Mouse (Mus musculus) kidney, adult 2 months (tissue): ENCODE results near the gene Prrxl1. TPM values are rescaled to one million over a fixed set of nuclear protein-coding genes. Genes with fewer than 3 reads are reported as not detected.

ENCODE experiments used
- DNase-seq: peaks from one replicate; pipeline ENCODE4 v3.0.0; 2021
- H3K27ac ChIP-seq: fragments of 200-500 bp; 2 replicates; pipeline ENCODE4 v1.5.1; 2012; ENCODE audit warnings: low read depth, low read length, control low read depth, inconsistent platforms; ENCODE audit not compliant: insufficient read depth
- H3K27me3 ChIP-seq: fragments of 200-500 bp; replicated peaks from 2 replicates; pipeline ENCODE4 v1.6.1; 2012; ENCODE audit warnings: mild to moderate bottlenecking, moderate library complexity, low read length, inconsistent platforms; ENCODE audit not compliant: control insufficient read depth, insufficient read depth
- H3K36me3 ChIP-seq: fragments of 200-500 bp; 2 replicates; pipeline ENCODE4 v1.6.1; 2012; ENCODE audit warnings: mild to moderate bottlenecking, moderate library complexity, low read length, inconsistent platforms; ENCODE audit not compliant: control insufficient read depth, insufficient read depth
- H3K4me1 ChIP-seq: fragments of 200-500 bp; 2 replicates; pipeline ENCODE4 v1.6.1; 2011; ENCODE audit warnings: low read length; ENCODE audit not compliant: control insufficient read depth, insufficient read depth
- H3K4me3 ChIP-seq: fragments of 200-500 bp; 2 replicates; pipeline ENCODE4 v1.5.1; 2011; ENCODE audit warnings: mild to moderate bottlenecking, low read depth, low read length, control low read depth; ENCODE audit not compliant: insufficient read depth
- CTCF ChIP-seq: fragments of 200-500 bp; conservative IDR thresholded peaks from 2 replicates; pipeline ENCODE4 v1.5.1; 2011; ENCODE audit warnings: low read depth, mild to moderate bottlenecking, control low read depth, low read length, moderate library complexity, mixed read lengths; ENCODE audit not compliant: insufficient read depth, insufficient read length
- POLR2A ChIP-seq: fragments of 200-500 bp; IDR thresholded peaks from one replicate; pipeline ENCODE4 v1.6.1; 2011; ENCODE audit warnings: low read depth, low read length, control low read depth
- WGBS: fragments of 180-500 bp; shearing (Covaris S2); methylation state at CpG from one replicate; pipeline ENCODE4 v1.1.7; 2018; 5-methylcytosine and 5-hydroxymethylcytosine counted together
- polyA plus RNA-seq: library from polyadenylated mRNA; depleted of rRNA; stranded (reverse); fragments of >200 nt; gene quantifications from 2 replicates; pipeline ENCODE4 v1.2.3, GENCODE M21; 2012

Prrxl1 gene
- polyA plus RNA-seq, 1 experiment = not detected

DNA sequence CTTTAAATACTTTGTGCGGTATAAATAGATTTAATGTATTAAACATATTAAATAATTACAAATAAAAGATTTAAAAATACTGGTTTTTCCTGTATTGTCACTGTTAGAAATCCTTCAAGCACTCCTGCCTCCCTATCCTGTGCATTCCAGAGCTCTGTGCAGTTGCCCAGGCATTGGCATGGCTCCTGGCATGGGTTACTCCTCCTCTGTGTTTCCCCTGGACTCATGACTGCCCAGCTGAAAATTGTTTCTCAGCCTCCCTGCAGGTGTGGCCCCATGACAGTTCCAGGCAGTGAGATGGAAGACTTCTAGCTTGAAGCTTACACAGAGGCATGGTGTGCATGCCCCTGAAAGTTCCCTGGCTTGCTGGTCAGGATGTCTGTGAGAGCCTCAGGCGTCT lies 20.8 kb upstream of the Prrxl1 start:
- TF ChIP-seq CTCF (no peak), POLR2A (no peak)
- H3K27me3 ChIP-seq = no peaks in the 10 kb centered on the region
- 89% methylated on average over 2 of the region's 2 CpGs for WGBS
- H3K27ac ChIP-seq = no peak overlapping the region
- DNase-seq = peak; percentile 4
- no peak overlapping the region for H3K4me3 ChIP-seq
- H3K36me3 ChIP-seq = no peaks in the 10 kb centered on the region; the same call in 1 of the 2 replicates
- no peaks in the 10 kb centered on the region for H3K4me1 ChIP-seq

DNA sequence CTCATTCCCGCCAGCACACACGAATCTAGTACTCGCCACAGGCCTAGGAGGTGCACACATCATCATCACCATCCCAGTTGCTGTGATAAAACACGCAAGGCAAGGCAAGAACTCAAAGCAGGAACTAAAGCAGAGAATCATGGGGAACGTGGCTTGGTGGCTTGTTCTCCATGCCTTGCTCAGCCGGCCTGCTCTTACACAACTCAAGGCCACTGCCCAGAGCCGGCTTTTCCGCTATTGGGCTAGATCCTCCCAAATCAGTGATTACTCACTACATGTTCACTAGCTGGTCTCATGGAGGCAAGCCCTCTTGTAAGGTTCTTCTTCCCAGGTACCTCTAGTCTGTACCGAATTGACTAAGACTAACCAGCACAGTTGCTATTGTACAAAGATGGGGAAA lies 15.5 kb upstream of the Prrxl1 start:
- TF ChIP-seq CTCF (no peak), POLR2A (no peak)
- 91% methylated on average over 9 of the region's 9 CpGs for WGBS

GRCm38 (mm10) chr14:32587013-32587784 lies 12.0 kb upstream of the Prrxl1 start:
- Histone ChIP-seq H3K27me3 (no peaks in the 10 kb centered on the region), H3K27ac (no peak overlapping the region), H3K4me3 (no peak overlapping the region), H3K4me1 (no peaks in the 10 kb centered on the region), H3K36me3 (no peaks in the 10 kb centered on the region)
- peak; percentile 65 for DNase-seq
- 16% methylated on average over 10 of the region's 10 CpGs for WGBS
- TF ChIP-seq POLR2A (no peak), CTCF (peak; percentile 83)

More for the DNA sequence above, 15.5 kb upstream of the Prrxl1 start:
- Histone ChIP-seq H3K4me3 (no peak overlapping the region), H3K36me3 (no peaks in the 10 kb centered on the region), H3K4me1 (no peaks in the 10 kb centered on the region), H3K27me3 (no peaks in the 10 kb centered on the region), H3K27ac (no peak overlapping the region)
- DNase-seq = no peak

GRCm38 (mm10) chr14:32590377-32590776 lies 8.8 kb upstream of the Prrxl1 start:
- TF ChIP-seq POLR2A (no peak), CTCF (no peak)
- H3K36me3 ChIP-seq = no peaks in the 10 kb centered on the region
- 26% methylated on average over 3 of the region's 3 CpGs for WGBS
- H3K4me1 ChIP-seq = no peaks in the 10 kb centered on the region
- no peaks in the 10 kb centered on the region for H3K27me3 ChIP-seq
- no peak overlapping the region for H3K27ac ChIP-seq
- H3K4me3 ChIP-seq = no peak overlapping the region
- DNase-seq = peak; percentile 19

DNA sequence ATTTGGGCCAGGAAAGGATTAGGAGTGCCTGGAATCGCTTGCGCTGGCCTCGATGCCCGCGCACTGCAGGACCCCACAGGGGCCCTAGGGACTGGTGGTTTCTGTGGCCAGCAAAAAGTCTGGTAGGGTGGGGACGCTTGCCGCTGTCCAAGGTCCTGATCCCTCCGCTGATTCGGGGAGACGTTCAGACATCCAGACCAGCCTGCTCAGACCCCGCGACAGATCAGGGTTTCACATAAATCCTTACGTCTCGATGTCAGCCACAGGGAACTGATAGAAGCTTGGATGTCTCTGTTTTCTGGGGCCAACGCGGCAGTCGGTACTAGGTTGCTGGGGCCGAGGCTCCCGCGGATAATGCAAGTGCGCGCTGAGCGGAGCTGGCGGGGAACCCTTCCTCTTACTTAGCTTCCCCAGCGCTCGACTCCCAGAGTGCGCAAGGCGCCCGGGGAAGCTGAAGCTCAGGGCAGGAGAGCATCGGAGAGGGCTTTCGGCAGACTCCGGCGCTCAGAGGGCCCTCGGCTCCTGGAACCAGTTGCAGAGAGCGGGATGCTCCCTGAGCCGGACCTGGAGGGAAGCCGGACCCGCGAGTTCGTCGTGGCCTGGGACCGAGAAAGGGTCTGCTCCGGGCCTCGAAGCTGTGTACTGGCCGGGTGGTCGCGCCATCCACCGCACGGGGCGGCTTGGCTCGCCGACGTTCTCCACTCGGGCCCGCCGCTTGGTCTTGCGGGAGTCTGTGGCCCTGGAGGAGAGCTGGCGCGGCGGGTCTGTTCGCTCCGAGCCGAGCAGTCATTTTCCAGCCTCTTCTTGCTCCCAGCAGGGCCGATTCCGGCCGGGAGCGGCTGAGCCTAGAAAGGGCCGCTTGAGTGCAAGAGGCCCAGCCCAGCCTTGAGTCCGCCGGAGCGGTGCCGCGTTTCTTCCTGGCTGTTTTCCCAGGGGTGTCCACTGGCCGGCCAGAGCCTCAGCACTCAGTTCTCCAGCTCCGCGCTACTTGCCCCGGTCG lies 1.7 kb upstream of the Prrxl1 start:
- Histone ChIP-seq H3K36me3 (no peaks in the 10 kb centered on the region), H3K4me3 (no peak overlapping the region), H3K4me1 (no peaks in the 10 kb centered on the region), H3K27me3 (peaks cover 8% of the 10 kb centered on the region), H3K27ac (no peak overlapping the region)
- no peak for TF ChIP-seq CTCF
- no peak for TF ChIP-seq POLR2A
- DNase-seq = peak; percentile 52
- WGBS = 2% methylated on average over 77 of the region's 78 CpGs

DNA sequence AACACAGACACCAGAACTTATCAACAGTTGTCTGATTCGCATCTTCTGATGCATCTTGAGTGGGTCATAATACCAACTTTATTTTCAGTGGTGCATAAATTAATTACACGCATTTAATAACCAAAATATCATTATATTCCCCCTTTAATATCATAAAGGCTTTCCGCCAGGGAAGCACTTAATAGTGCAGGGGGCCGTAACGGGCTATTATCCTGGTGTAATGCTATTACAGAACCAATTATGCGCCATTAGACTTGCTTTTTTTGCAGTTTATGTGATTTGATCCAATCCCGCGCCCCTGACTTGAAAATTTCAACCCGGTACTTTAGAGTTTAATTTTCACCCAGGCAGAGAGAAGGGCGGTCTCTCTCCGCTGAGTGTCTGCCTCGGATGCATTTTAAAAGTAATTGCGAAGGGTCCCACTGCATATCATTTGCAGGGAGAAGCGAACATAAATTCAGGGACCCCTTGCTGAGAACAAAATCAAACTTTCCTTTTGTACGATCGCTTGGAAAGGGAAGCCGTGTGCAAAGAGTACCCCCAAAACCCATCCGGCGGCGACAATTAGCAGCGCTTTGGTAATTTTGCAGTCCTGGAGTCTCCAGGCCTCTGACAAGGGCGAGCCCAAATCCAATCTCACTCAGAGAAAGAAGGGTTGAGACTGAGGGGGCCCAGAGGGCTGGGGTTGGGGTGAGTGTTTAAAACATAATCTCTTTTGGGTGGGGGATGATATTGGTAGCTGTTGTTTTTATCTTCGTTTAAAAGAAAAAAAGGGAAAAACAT lies 579 bp upstream of the Prrxl1 start:
- DNase-seq = no peak
- no peak for TF ChIP-seq POLR2A
- no peak for TF ChIP-seq CTCF
- Histone ChIP-seq H3K4me1 (no peaks in the 10 kb centered on the region), H3K27ac (no peak overlapping the region), H3K36me3 (no peaks in the 10 kb centered on the region), H3K4me3 (no peak overlapping the region), H3K27me3 (peaks cover 8% of the 10 kb centered on the region)
- WGBS = 8% methylated on average over 23 of the region's 23 CpGs
